Mouse (Mus musculus) megakaryocyte, embryonic 14.5 days (primary cell): ENCODE measurements around the gene Ngly1.

Experiments used
- FLI1 ChIP-seq: IDR thresholded peaks from 2 replicates; pipeline ENCODE4 v1.6.1; 2012; ENCODE audit warnings: low read length, inconsistent platforms, mixed read lengths
- GATA1 ChIP-seq: IDR thresholded peaks from 3 replicates; pipeline ENCODE4 v1.6.1; 2012; ENCODE audit warnings: mixed read lengths, low read length, inconsistent platforms, borderline replicate concordance

DNA sequence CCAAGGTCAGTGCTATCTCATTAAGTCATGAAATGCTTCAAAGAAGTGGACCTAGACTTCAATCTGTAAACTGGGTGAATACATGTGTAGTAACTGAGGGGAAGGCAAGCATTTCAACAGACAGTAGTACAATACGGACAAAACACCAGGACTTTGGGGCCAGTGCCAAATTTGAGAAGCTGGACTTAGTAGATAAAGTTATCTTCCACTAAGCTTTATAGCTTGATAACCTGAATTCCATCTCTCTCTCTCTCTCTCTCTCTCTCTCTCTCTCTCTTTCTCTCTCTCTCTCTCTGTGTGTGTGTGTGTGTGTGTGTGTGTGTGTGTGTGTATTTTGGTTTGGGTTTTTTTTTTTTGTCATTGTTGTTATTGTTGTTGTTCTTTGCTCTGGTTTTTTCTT lies 4.0 kb upstream of the Ngly1 start:
- no peak for TF ChIP-seq GATA1
- TF ChIP-seq FLI1 = no peak
